Comparison of ENCODE assay signal across 20 mouse cellular contexts in genomic region chr2:102957811-102958210, GRCm38 (mm10).
"Had no signal": no experiment of that assay in that cellular context is flagged by ENCODE, and none has a peak within 500 bp of the region (broad histone marks: within the 10 kb centered on the region; RNA-seq: fewer than 3 reads in every experiment).

No protein-coding gene starts in this region.

- H3K36me3 ChIP-seq: kidney, embryonic 15.5 days; limb, embryonic 12.5 days; liver, embryonic 12.5 days; liver, embryonic 15.5 days; lung, embryonic 15.5 days; midbrain, embryonic 10.5 days; midbrain, embryonic 15.5 days; neural tube, embryonic 13.5 days had no signal

- H3K27me3 ChIP-seq: kidney, embryonic 15.5 days; limb, embryonic 12.5 days; liver, embryonic 12.5 days; liver, embryonic 15.5 days; lung, embryonic 15.5 days; midbrain, embryonic 15.5 days; neural tube, embryonic 13.5 days had no signal

- DNase-seq: kidney, adult 8-10 months; kidney, postnatal 10 days; kidney, postnatal 36 days; layer of hippocampus, postnatal 36 days; liver; lung, adult 18-20 months; lung, postnatal 10 days; lung, postnatal 36 days; thymus, adult 18-20 months; thymus, postnatal 4 days had no signal

- H3K4me2 ChIP-seq: kidney, embryonic 15.5 days; limb, embryonic 12.5 days; liver, embryonic 12.5 days; liver, embryonic 15.5 days; lung, embryonic 15.5 days; midbrain, embryonic 15.5 days; neural tube, embryonic 13.5 days had no signal

- H3K4me1 ChIP-seq: kidney, embryonic 15.5 days; limb, embryonic 12.5 days; liver, embryonic 12.5 days; liver, embryonic 15.5 days; lung, embryonic 15.5 days; megakaryocyte, embryonic 14.5 days; midbrain, embryonic 15.5 days; neural tube, embryonic 13.5 days had no signal

- H3K27ac ChIP-seq: kidney, embryonic 15.5 days; left cerebral cortex, adult 2 months; limb, embryonic 12.5 days; liver, embryonic 12.5 days; liver, embryonic 15.5 days; lung, embryonic 15.5 days; midbrain, embryonic 10.5 days; midbrain, embryonic 15.5 days; neural tube, embryonic 13.5 days had no signal

- ATAC-seq: liver, embryonic 12.5 days; midbrain, embryonic 15.5 days had no signal

- H3K9ac ChIP-seq: kidney, embryonic 15.5 days; limb, embryonic 12.5 days; liver, embryonic 12.5 days; liver, embryonic 15.5 days; lung, embryonic 15.5 days; midbrain, embryonic 15.5 days; neural tube, embryonic 13.5 days had no signal

- H3K4me3 ChIP-seq: kidney, embryonic 15.5 days; left cerebral cortex, adult 2 months; limb, embryonic 12.5 days; liver, embryonic 12.5 days; liver, embryonic 15.5 days; lung, embryonic 15.5 days; megakaryocyte, embryonic 14.5 days; midbrain, embryonic 10.5 days; midbrain, embryonic 15.5 days; neural tube, embryonic 13.5 days had no signal

- H3K9me3 ChIP-seq: kidney, embryonic 15.5 days; limb, embryonic 12.5 days; liver, embryonic 12.5 days; liver, embryonic 15.5 days; lung, embryonic 15.5 days; megakaryocyte, embryonic 14.5 days; midbrain, embryonic 10.5 days; midbrain, embryonic 15.5 days; neural tube, embryonic 13.5 days had no signal
